Mouse (Mus musculus) testis, adult 2 months (tissue): ENCODE measurements around the gene 9530068E07Rik. TPM values are rescaled to one million over a fixed set of nuclear protein-coding genes. Genes with fewer than 3 reads are reported as not detected.

Experiments
- H3K27ac ChIP-seq: fragments of 200-500 bp; 2 replicates; pipeline ENCODE4 v1.5.1; 2012; ENCODE audit warnings: low read depth, low read length; ENCODE audit not compliant: control insufficient read depth, insufficient read depth
- H3K27me3 ChIP-seq: fragments of 200-500 bp; 2 replicates; pipeline ENCODE4 v1.6.1; 2012; ENCODE audit warnings: mild to moderate bottlenecking, low read length, moderate library complexity; ENCODE audit not compliant: control insufficient read depth, insufficient read depth
- H3K36me3 ChIP-seq: fragments of 200-500 bp; 2 replicates; pipeline ENCODE4 v1.6.1; 2012; ENCODE audit warnings: mild to moderate bottlenecking, low read length; ENCODE audit not compliant: control insufficient read depth, insufficient read depth
- H3K4me1 ChIP-seq: fragments of 200-500 bp; 2 replicates; pipeline ENCODE4 v1.6.1; 2012; ENCODE audit warnings: low read length; ENCODE audit not compliant: control insufficient read depth, insufficient read depth
- H3K4me3 ChIP-seq: fragments of 200-500 bp; 2 replicates; pipeline ENCODE4 v1.5.1; 2012; ENCODE audit warnings: low read depth, mild to moderate bottlenecking, low read length, moderate library complexity, mixed read lengths; ENCODE audit not compliant: control insufficient read depth
- CTCF ChIP-seq: fragments of 200-500 bp; IDR thresholded peaks from 2 replicates; pipeline ENCODE4 v1.5.1; 2012; ENCODE audit warnings: low read depth, mild to moderate bottlenecking, inconsistent platforms, low read length, moderate library complexity; ENCODE audit not compliant: control insufficient read depth, insufficient read depth, insufficient replicate concordance
- POLR2A ChIP-seq: fragments of 200-500 bp; IDR thresholded peaks from 2 replicates; pipeline ENCODE4 v1.6.1; 2012; ENCODE audit warnings: low read depth, mild to moderate bottlenecking, inconsistent platforms, low read length, moderate library complexity; ENCODE audit not compliant: control insufficient read depth
- polyA plus RNA-seq: library from polyadenylated mRNA; depleted of rRNA; stranded (reverse); fragments of >200 nt; gene quantifications from 2 replicates; pipeline ENCODE4 v1.2.3, GENCODE M21; 2012; rRNA removed

The 9530068E07Rik gene
- polyA plus RNA-seq = 66.5 and 70.2 TPM in 2 replicates

DNA sequence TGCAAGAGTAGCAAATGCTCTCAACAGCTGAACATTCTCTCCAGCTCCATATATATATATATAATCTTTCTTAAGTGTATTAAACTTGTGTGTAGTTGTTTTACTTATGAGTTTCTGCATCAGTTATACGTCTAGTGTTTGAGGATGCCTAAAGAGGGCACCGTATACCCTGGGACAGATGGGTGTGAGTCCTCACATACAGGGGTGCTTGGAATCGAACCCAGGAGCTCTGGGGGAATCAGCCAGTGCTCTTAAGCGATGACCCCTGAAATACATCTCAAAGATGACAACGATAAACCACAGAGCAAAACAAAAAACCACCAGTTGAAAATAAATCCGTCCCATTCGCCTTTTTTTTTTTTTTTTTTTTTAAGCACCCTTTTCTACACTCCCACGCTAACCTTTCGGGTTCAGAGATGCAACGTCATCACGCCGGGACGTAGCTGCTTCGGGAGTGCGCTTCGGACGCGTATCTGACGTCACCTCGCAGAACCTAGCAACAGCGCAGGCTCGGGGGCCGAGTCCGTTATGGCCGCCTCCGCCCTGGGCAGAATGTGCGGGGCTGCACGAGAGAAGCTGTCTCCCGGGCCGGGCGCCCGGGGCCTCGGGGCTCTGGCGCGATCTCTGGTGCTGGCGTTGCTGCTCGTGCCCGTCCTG lies at the start of gene 9530068E07Rik:
Gene 9530068E07Rik, plus strand, starts transcription at position 489 of the 657 bp plus-strand sequence.
- TF ChIP-seq CTCF (no peak; the same call in 1 of the 2 replicates), POLR2A (peak; percentile 97)
- no peaks in the 10 kb centered on the region for H3K27me3 ChIP-seq
- peak within 1 kb of the TSS; percentile 91 for H3K4me3 ChIP-seq
- no peaks in the 10 kb centered on the region for H3K36me3 ChIP-seq
- peaks cover 4% of the 10 kb centered on the region; the same call in 1 of the 2 replicates for H3K4me1 ChIP-seq
- peak within 1 kb of the TSS; percentile 91 for H3K27ac ChIP-seq

GRCm38 (mm10) chr11:52346635-52347005 lies 49.6 kb upstream of the 9530068E07Rik start:
- TF ChIP-seq CTCF = no peak
- TF ChIP-seq POLR2A = no peak
- Histone ChIP-seq H3K27ac (peak overlapping the region; percentile 39; the same call in 1 of the 2 replicates), H3K36me3 (no peaks in the 10 kb centered on the region), H3K4me1 (peaks cover 12% of the 10 kb centered on the region), H3K4me3 (peak overlapping the region; percentile 82), H3K27me3 (no peaks in the 10 kb centered on the region)

- Histone ChIP-seq H3K4me3 (no peak overlapping the region), H3K36me3 (no peaks in the 10 kb centered on the region), H3K27me3 (no peaks in the 10 kb centered on the region), H3K4me1 (peaks cover 11% of the 10 kb centered on the region), H3K27ac (no peak overlapping the region)
- TF ChIP-seq POLR2A (no peak), CTCF (no peak)
These were observed 48.1 kb upstream of the 9530068E07Rik start for GRCm38 (mm10) chr11:52348156-52348555.

DNA sequence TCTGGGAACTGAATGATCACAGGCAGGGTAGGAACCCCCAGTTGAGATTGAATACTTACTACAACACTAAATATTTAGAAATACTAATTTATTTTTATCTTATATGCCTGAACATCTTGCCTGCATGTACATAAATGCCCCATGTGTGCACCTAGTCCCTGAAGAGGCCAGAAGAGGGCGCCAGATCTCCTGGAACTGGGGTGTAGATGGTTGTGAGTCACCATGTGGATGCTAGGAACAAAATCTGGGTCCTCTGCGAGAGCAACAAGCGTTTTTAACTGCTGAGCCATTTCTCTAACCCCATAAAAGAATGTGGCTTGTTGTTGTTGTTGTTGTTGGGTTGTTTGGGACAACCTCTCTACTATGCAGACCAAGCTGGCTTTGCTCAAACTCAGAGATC lies 47.5 kb upstream of the 9530068E07Rik start:
- Histone ChIP-seq H3K36me3 (no peaks in the 10 kb centered on the region), H3K4me3 (no peak overlapping the region), H3K27me3 (no peaks in the 10 kb centered on the region), H3K4me1 (peaks cover 11% of the 10 kb centered on the region), H3K27ac (no peak overlapping the region)
- TF ChIP-seq CTCF (peak; percentile 65; the same call in 1 of the 2 replicates), POLR2A (no peak)

GRCm38 (mm10) chr11:52350924-52351323 lies 45.3 kb upstream of the 9530068E07Rik start:
- Histone ChIP-seq H3K4me1 (peaks cover 7% of the 10 kb centered on the region), H3K4me3 (no peak overlapping the region), H3K27ac (no peak overlapping the region; the same call in 1 of the 2 replicates), H3K36me3 (no peaks in the 10 kb centered on the region), H3K27me3 (no peaks in the 10 kb centered on the region)
- TF ChIP-seq POLR2A (no peak), CTCF (no peak)

- no peaks in the 10 kb centered on the region for H3K36me3 ChIP-seq
- no peak overlapping the region for H3K27ac ChIP-seq
- H3K4me1 ChIP-seq = no peaks in the 10 kb centered on the region; the same call in 1 of the 2 replicates
- no peak overlapping the region for H3K4me3 ChIP-seq
- TF ChIP-seq CTCF (no peak), POLR2A (no peak)
- no peaks in the 10 kb centered on the region for H3K27me3 ChIP-seq
These were observed 44.0 kb upstream of the 9530068E07Rik start for GRCm38 (mm10) chr11:52352271-52352670.

DNA sequence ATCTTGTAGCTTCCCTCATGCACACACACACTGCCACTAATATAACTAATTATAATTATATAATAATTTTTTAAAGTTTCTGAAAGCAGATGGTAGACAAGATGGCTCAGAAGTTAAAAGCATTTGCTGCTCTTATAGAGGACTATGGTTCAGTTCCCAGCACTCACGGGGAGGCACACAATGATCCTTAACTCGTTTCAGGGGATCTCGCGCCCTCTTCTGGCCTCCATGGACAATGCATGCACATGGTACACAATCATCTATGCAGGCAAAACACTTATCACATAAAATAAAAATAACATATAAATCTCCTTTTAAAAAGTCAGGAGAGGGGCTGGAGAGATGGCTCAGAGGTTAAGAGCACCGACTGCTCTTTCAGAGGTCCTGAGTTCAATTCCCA lies 41.6 kb upstream of the 9530068E07Rik start:
- no peak overlapping the region for H3K4me3 ChIP-seq
- TF ChIP-seq CTCF = no peak
- TF ChIP-seq POLR2A = no peak
- no peak overlapping the region for H3K27ac ChIP-seq
- no peaks in the 10 kb centered on the region for H3K36me3 ChIP-seq
- no peaks in the 10 kb centered on the region; the same call in 1 of the 2 replicates for H3K27me3 ChIP-seq
- peaks cover 1% of the 10 kb centered on the region for H3K4me1 ChIP-seq
